Mouse (Mus musculus) adrenal gland (tissue): ENCODE results near the gene Mapk8ip3.

Source experiments
- intact Hi-C: fragments of 180-260 bp; cut with DNase I; formaldehyde crosslinking; loops from one replicate; pipeline ENCODE4 v1.15.1; 2025

The Mapk8ip3 gene

DNA sequence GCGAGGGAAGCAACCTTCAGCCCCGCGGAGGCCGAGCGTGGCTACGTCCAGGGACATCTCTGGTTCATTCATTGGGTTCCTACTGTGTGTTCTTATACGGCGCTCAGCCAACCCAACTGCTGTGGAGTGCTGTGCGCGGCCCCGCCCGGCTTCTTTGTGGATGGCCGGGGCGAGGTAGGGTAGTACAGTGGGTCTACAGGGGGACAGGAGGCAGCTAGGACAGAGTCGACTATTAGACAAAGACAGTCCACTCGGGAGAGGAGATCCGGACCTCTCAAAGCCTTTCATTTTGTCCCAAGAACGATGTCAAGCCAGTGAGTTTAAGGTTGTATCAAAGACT is 49.9 kb downstream of the Mapk8ip3 start:
- intact Hi-C loops: loop anchor here (5.0 kb wide), 1 partner anchor 35 kb away; the partner anchor contains the start of gene Fahd1

DNA sequence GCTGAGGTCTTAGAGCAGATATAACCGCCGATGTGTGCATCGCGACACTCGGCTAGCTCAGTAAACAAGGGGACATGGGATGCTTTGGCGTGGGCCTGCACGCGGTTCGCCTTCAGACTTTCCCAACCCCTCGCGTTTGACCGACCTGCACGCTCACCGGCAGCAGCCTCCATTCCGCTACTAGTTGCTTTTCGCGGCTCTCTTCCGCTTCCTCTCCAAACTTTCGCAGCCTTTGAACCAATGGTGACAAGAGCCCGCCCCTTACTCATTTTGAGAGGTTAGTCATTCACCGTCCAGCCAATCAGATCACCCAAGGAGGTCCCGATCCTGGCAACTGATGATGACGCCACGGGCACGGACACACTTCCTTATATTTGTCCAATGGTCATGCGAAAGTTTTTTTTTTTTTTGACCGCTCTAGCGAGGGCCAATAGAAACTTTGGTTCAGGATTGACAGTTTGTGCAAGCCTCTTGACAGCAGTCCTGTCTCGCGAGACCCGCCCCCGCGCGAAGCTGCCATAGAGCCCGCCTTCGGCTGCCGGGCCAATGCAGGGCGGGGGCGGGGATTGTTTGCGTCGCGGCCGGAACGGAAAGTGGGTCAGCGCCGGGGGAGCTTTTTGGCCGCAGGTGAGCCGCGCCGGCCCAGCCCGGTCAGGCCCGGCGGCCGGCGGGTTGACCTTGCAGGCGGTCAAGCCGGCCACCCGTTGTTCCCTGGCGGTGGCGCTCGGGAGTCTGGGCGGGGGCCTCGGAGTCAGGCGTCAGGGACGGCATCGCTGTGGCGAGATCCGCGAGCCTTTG is 50.4 kb downstream of the Mapk8ip3 start, which contains the start of the genes Nubp2 and Spsb3:
Gene Nubp2, minus strand, starts transcription at position 216 of the 798 bp plus-strand sequence.
Gene Spsb3, plus strand, starts transcription at position 510 of the 798 bp plus-strand sequence.
- intact Hi-C loops: loop anchor here (5.0 kb wide), 1 partner anchor 34 kb away; the partner anchor contains the start of gene Fahd1

DNA sequence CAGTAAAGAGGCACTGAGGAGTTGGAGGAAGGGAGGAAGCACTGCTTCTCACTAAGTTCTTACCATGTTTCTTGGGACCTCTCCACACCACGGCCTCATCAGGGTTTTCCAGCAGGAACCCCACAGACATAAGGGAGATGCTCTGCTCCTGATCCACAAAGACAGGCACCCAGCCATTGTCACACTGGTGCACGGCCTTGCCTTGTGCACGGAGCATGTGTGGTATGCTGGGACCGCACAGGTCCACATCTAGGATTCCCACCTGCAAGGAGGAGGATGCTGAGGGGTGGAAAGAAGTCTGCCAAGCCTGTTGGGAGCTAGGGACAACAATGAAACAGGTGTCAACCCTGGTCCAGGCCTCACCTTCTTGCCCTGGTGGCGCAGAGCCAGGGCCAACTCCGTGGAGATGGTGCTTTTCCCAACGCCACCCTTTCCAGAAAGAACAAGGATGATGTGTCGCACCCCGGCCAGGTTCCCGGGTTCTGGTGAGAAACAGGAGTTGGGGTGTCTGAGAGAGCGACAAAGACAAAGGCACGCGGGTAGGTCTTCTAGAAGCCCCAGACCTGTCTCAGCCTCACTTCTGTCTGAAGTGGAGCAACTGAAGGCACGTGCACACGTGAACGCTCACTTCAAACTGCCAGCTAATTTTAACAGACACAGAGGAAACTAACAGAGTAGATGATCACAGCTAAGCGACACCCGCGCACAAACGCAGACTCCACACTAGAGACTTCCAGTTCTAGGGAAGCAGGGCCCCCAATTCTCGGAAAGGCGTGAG is 51.2 kb downstream of the Mapk8ip3 start:
- intact Hi-C loops: loop anchor here (2.0 to 5.0 kb wide), 2 partner anchors 33 to 141 kb away; partner anchors contain the start of gene Fahd1

DNA sequence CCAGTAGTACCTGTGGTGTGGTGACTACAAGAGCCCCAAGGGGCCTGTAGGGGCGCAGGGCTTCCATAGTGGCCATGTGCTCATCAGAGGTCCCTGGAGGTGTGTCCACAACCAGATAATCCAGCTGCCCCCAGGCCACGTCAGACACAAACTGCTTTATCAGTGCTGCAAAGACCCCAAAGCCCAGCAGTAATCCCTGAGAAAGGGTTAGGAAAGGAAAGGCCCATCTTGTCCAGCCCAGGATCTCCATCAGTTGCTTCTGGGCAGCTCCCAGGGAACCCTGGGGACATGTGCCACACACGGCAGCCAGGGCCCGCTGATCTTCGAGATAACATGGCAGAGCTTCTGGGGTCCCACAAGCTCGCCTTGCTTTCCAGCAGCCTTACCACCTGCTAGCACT is 52.4 kb downstream of the Mapk8ip3 start:
- intact Hi-C loops: loop anchor here (2.0 kb wide), 1 partner anchor 140 kb away; no protein-coding TSS in a partner anchor

DNA sequence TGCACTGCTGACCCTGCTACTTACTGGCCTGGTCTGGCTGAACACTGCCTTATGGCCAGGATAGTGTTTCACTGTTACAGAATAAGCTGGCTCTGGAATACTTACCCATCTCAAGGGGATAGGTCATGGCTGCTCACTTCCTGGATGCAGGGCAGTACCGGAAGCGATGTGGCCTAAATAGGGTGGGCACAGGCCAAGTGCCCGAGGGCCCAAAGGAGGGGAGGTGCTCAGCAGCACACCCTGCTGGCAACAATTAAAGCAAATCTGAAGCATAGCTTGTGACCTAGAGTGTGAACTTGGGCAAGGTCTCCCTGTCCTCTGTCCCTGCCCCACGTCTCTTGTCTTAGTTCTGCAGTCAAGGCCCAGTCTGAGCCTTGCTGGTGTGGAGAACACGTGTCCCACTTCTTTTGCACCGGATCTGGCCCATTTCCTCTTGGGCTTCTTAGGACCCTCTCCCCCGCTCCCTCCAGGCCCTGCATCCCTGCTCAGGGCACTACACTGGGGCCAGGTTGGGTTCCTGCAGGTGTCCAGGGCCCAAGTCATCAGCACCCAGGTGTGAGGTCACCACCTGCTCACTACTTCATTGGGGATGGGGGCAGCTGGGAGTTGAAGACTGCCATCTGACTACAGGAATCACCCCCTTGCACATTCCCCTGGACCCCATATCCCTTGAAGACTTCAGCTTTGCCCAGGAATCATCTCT is 54.9 kb downstream of the Mapk8ip3 start:
- intact Hi-C loops: no loop called here

DNA sequence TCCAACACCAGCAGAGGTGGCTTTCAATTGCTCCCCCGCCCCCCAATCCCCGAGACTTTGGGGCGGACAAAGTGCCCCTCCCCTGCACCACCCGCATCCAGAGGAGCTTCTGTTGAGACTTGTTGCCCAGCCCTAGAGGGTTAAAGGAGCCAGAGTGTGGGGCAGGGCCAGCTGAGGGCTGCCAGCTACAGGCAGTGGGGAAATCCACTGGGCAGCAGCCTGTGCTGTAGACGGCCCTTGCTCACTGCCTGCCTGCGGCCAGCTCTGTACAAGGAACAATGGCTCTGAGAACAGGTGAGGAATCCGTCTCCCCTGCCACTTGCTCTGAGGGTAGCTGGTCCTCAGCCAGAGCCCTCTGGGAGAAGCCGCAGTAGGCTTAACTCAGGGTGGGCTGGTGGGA is 58.2 kb downstream of the Mapk8ip3 start:
- intact Hi-C loops: loop anchor here (5.0 kb wide), 1 partner anchor 36 kb away; the partner anchor contains the start of gene Hagh

DNA sequence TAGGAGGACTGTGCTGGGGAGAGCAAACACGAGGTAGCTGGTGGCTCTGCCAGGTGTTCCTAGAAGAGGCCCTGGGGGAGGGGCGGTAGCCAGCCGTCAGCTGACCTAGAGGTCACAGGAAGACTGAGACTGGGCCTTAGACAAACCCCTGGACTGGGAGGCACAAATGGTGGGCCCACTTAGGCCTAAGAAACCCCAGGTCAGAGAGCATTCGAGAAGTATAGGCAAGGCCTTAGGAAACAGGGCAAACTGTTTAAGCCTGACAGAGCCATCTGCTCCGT is 58.7 kb downstream of the Mapk8ip3 start:
- intact Hi-C loops: loop anchor here (5.0 kb wide), 1 partner anchor 36 kb away; the partner anchor contains the start of gene Hagh

DNA sequence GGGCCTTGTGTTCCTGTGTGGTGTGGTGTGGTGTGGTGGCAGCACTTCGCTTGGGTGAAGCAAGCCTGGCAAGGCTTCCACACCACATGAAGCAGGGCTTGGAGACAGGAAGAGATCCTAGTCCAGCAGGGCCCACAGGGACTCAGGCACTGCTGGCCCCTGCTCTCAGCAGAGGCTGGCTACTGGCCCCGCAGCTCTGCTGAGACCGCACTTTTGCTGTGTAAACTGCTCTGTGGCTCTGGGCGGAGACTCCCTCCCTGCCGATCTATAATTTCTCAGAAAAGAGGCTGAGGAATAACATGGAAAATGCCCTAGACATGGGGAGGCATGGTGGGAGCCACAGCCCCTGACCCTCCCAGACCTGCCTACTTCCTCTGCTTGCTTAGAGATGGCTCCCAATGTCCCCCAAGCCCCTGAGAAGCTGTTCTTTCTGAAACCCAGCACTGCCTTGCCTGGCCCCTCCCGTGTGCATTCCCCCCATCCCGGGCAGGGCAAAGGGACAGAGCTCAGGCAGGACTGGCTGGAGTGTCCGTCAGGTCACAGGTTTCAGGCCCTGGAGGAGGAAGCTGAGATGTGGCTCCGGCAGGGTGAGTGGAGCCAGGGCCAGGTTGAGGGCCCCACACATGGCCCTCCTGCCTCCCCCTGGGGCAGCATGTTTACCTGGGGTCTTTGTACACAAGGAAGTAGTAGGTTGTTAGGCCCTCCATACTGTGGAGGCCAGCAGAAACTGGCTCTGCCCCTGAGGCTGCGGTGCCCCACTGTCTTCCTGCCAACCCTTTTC is 59.3 kb downstream of the Mapk8ip3 start:
- intact Hi-C loops: loop anchor here (5.0 kb wide), 1 partner anchor 35 kb away; the partner anchor contains the start of gene Hagh

DNA sequence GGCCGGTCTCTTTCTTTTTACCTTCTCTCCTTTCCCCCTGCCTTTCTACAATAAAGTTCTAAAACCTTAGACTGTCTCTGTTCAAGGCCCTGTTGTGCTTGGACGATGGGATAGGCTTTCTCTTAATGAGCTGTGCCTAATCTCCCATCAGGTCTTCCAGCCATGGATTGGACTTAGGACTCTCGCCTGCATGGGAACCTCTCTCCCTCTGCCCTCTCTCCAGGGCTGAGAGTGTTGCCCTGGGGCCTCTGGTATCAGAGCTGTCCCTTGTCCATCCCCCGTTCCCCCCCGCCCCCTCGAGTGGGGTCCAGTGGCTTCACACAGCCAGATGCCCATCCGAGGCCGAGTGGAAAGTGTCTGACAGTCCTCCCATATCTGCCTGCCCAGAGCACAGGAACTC is 61.8 kb downstream of the Mapk8ip3 start:
- intact Hi-C loops: loop anchor here (5.0 kb wide), 1 partner anchor 33 kb away; the partner anchor contains the start of gene Hagh

DNA sequence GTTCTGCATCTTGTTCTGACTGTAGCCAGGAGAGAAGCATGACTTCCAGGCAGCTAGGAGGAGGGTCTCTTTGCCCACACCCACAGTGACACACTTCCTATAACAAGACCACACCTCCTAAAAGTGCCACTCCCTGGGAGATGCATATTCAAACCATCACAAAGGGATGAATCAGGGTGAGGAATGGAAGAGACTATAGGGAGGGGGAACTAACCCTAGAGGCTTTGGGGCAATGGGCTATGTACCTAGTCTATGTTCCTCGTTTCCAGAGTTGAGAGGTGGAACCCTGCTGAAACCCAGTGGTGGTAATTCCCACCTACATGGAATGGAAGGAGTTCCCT is 62.4 kb downstream of the Mapk8ip3 start:
- intact Hi-C loops: no loop called here

DNA sequence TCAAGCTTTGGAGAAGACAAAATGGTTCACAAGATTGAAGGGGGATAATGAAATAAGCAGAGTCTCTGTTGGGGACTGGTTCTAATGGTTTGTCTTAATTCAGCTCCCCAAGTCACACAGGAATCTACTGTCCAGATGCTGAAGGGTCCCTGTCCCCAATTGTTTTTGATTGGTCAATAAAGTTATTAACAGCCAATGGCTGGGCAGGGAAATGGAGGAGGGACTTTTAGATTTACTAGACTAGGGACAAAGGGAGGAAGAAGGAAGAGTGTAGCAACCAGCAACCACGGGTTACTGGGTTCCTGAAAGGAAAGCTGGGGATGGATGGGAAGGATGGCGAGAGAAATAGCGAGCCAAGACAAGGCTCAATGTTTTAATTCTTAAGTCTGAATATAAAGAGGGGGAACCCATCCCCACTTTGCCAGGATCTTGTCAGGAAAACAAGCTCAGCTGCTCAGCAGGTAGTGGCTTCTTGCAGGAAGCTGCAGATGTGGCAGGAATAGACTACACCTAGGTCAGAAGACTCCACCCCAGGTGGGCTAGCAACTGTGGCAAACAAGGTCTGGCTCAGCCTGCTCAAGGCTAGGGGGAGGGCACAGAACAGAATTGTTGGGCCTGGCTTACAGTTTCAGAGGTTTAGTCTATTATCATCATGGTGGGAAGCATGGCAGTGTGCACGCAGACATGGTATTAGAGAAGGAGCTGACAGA is 62.9 kb downstream of the Mapk8ip3 start:
- intact Hi-C loops: no loop called here

DNA sequence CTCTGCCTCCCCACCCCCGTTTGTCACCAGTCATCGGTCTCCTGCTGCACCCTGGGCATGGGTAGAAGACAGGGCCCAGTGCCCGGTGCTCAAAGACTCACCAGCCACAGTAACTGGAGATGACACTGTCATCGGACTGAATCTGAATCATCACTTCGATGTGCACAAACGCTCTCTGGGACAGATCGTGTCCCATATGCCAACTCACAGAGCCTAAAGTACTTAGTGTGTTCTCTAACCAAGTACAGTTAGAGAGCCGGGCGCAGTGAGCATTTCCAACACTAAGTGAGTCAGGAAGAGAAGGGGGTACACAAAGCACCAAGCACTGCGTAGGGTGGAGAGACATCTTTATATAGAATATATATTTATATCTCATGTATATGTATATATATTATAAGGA is 68.9 kb downstream of the Mapk8ip3 start:
- intact Hi-C loops: no loop called here

DNA sequence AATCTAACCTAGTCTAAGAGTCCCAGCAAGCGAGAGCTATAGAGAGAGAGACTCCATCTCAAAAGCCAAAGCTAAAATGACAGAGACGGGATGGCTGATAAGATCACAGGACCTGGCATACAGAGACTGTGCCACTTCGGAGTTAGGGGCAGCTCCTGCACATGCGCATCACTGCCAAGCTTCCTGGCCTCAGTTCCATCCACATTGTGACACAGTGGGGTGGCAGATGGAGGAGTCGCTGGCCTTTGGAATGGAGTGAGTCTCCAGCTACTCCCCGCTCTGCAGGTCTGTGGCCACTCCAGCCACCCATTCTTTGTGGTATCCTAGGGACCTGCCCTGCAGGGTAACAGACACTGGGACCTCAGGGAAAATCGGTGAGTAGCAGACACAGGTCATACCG is 71.0 kb downstream of the Mapk8ip3 start, which contains the start of gene Igfals:
Gene Igfals, plus strand, starts transcription at position 222 of the 400 bp plus-strand sequence.
- intact Hi-C loops: no loop called here

DNA sequence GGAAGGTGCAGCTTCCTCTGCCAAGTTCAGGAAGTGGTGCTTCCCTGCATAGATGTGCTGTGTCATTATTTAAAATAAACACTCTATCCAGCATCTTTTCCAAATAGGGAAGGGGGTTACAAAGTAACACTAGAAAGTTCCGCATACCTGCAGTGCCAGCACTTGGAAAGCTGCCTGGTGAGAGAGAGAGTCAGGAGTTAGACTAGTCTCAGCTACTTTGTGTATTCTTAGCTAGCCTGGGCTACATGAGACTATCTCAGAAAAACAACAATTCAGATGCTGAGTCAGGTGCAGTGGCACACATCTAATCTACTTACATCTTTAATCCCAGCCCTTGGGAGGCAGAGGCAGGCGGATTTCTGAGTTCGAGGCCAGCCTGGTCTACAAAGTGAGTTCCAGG is 75.0 kb downstream of the Mapk8ip3 start:
- intact Hi-C loops: no loop called here

DNA sequence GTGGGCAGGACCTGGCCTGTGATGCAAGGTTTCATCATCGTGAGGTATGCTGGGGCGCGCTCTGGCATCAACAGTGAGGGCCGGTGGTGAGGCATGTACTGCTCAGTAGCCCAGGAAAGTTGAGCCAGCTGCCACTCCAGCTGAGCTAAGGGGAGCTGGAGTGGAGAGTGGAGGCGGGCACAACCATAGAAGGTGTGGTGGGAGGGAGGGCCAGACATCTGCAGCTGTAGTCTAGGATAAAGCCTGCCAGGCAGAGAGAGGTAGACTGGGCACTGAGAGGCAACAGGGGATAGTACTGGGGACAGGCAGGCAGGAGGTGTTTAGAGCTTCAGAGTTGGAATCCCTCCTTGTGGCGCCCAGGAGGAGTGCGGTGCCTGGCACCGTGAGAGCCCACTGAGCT is 76.7 kb downstream of the Mapk8ip3 start:
- intact Hi-C loops: no loop called here

DNA sequence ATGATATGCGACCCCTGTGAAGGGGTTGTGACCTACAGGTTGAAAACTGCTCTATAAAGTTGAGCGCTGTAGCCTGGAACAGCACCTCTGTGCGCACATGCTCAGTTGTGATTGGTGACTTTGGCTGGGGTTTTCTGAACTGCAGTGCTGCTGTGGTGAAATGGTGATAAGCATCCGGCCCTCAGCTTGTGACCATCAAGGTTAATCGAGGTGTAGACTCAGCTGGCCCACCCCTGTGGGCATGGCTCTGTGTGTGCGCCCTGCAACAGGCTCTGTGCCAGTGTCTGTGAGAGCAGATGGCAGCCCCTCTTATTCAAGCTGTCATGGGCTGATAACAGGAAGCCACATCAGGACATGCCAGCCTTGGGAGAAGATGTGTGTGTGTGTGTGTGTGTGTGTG is 77.8 kb downstream of the Mapk8ip3 start:
- intact Hi-C loops: no loop called here

DNA sequence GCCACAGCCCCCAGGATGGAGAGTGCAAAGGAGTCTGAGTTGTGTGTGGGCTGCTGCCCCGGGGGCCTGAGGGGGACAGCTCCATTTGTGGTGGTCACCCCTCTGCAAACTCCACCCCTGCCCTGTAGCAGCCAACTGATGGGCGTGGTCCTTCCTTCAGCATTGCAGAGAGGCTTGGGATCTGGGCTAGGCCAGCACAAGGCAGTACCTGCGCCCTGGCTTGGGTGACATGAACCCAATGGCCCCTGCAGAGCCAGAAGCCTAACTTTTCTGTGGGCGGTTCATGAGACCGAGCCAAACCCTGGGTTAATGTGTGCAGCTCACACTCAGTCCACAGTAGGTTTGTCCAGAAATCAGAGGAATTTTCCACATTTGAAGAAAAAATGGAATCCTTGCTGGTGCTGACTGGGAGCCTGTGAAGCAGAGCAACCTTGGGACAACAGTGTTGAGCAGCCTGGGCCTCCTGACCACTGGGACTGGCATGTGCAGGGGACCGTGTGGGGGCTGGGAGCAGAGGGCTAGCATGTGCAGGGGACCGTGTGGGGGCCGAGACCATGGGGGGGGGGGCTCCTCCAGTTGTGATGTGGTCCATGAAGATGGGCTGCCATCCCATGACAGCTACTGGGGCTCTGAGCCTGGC is 78.8 kb downstream of the Mapk8ip3 start:
- intact Hi-C loops: no loop called here

DNA sequence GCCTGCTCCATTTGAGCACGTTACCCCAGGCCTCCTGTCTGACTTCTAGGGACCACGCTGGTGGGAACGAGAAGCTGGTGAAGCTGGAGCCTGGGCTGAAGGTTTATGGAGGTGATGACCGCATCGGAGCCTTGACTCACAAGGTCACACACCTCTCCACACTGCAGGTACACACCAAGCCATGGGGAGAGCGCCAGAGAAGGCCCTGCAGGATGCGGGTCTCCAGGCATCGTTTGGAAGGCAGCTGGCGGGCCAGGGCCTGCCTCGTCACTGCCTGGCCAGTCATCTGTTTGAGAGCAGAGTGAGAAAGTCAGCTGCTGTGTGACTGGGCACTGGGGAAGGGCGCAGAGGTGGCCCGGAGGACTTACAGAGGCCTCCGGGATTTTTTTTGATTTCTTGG is 80.2 kb downstream of the Mapk8ip3 start:
- intact Hi-C loops: no loop called here

DNA sequence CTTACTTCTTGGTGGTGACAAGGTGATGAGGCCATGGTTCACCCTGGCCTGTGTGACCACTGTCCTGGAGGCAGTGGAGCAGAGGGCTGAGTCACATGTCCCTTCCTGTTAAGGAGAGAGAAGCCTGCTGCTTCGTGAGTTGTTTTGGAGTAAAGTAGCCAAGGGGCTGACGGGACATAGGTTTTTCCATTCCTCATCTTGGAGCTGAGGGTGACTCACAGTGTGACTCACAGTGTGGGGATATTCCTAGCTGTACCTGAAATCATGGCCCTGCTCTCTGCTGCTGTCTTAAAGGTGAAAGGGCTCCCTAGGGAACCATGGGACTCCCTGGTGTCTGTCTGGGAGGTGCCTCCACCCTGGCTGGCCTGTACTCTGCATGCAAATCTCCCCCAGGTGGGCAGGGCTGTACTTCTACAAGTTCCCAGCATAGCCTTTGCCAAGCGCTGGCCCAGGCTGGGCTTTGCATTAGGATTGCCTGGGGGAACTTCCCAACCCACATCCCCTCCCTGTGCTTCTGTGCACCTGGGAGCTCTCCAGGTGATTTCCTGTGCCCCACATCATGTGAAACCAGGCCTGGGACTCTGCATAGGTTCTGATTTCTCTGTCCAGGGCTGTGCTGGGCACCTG is 80.8 kb downstream of the Mapk8ip3 start:
- intact Hi-C loops: no loop called here
